Mouse (Mus musculus) NIH3T3 (cell line): ENCODE results near the gene Ldhd.
A peak's percentile ranks its signal among the peaks of the same experiment; 100 is the strongest.

Source experiments
- DNase-seq: peaks from one replicate; pipeline ENCODE4 v3.0.0-alpha.2; 2012; ENCODE audit warnings: low read depth

Gene Ldhd

DNA sequence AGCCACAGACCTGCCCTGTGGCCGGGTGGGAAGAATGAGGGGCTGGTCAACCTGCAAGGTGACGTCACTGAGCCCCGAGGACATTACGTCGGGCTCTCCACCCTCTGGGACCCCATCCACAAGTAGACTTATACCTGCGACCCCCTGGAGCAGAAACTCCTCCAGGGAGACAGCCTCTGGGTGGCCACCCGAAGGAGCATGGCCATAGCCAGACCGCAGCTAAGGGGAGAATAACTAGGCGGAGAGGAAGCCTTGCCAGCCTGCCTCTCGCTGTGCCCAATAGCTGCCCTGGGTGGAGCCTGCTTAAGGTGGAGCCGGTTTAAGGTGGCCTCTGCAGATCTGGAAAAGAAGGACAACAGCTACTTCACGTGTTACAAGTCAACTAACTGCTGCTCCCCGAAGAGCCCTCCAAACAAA is at the start of gene Ldhd:
Gene Ldhd, minus strand, starts transcription at position 270 of the 417 bp plus-strand sequence.
- DNase-seq = no peak

DNA sequence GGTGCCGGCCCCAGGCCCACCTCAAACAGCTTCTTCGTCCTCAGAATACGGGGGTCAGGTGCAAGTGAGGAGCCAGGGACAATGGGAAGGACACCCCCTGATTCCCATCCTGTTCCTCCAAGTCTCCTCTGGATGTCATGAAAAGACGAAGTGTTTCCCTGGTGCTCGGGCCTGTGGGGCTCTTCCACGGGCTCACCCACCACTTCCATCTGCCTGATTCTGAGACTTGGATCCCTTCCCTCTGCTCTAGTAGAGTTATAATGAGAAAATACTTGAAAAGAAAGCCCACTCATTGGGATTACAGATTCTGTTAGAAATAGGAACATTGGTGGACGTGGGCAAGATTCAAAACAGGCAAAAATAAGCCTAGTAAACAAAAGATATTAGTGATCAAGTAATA is 48.7 kb upstream of the Ldhd start:
- DNase-seq = no peak

DNA sequence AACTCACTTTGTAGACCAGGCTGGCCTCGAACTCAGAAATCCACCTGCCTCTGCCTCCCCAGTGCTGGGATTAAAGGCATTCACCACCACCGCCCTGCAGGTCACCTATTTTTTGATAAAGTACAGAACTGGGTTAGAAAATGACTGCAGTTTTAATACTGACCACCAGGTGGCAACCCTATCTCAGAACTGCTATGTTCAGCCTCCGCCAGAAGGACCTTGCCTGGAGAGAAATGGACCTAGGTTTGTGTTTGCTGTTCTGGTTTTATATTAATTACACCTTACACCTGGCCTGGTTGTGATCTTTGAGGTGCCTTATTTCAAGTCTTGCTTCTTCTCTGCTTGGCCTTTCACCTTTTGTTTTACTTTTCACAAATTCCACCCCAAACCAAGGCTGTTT is 47.9 kb upstream of the Ldhd start:
- DNase-seq = peak; percentile 86

DNA sequence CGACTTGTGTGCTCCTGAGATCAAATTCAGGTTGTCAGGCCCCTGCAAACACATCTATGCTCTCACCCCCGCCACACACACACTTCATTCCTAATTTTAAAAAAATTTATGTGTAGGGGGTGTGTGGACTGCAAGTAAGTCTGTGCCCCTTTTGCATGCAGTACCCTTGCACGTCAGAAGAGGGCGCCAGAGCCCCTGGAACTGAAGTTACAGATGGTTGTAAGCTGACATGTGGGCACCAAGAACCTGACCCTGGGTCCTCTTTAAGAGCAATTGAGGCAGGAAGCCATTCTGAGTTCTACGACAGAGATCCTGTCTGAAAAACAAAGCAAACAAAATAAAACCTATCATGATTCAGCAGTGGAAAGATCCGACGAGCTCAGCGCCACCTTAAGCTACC is 46.1 kb upstream of the Ldhd start:
- peak; percentile 24 for DNase-seq

DNA sequence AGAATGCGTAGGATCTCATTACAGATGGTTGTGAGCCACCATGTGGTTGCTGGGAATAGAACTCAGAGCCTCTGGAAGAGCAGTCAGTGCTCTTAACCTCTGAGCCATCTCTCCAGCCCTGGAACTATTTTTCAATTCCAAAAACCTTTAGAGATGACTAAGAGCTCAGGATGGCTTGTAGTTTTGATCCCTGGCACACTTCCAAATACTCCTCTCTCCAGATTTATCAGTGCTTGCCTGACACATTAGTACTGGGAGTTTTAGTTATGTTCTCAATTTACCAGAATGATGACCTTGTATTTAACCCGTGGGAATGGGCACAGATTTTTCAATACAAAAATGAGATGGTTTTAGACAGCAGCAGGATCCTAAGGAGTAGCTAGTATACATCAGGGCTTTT is 36.6 kb upstream of the Ldhd start:
- peak; percentile 66 for DNase-seq

DNA sequence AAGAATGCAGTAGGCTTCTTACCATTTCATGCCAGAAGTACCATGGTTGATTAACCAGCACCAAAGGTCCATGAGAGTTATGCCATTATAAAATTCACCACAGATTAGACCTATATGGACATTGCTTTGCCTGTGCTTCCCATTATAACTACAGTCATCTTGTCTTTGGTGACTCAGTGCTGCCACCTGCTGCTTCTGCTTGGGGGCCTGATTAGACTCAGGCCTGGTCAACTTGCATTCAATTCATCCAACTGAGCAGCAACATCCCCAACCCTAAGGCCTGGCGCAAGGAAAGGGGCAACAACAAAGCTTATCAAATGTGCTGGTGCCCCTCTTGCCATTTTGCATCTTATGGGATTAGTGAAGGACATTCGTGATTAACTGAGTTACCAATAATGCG is 32.3 kb upstream of the Ldhd start:
- DNase-seq = peak; percentile 92

DNA sequence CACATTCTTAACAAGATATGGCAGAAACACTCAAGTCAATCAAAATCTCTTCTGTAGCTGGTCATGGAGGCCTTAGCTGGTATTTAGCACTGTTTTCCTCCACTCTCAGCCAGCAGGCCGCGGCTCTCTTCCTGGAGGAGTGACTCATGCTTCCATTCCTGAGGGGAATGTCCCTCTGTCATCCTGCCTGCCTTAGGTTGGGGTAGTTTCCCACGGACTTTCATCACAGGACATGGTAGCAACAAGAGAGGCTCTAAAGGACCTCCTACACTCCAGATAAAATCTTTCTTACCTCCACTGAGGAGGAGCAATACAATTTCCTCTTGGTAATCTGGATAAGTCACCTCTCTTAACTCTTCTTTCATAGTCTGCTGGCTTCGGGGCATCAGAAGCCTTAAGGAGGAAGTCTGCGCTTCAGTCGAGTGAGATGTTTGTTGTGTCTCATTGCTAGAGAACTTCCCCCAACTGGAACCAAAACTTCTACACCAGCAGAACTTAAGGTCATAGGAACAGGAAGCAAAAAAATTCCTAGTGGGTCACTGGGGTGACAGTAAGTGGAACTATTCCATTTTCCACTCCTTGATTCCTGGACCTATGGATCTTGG is 28.7 kb upstream of the Ldhd start:
- peak; percentile 70 for DNase-seq

DNA sequence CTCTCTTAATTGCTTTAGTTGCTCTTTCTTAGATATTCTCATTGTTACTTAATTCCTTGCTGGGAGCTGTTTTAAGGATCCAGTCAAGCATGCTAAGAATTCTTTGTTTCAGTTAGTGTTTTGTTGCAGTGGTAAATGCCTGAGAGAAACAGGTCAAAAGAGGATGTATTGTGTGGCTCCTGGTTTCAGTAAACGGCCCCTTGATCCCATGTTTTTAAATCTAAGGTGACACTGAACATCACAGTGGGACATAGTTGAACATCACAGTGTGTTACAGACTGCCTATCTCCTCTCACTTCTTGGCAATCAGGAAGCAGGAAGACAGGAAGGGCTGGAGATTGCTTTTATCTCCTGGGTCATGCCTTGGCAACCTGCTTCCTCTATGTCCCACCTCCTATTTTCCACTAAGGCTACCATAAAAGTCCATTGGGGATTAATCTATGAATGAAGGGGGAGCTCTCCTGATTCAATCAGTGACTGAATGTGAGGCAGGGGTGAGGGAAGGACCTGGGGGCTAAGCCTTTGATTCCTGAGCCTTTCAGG is 27.2 kb upstream of the Ldhd start:
- DNase-seq = no peak

DNA sequence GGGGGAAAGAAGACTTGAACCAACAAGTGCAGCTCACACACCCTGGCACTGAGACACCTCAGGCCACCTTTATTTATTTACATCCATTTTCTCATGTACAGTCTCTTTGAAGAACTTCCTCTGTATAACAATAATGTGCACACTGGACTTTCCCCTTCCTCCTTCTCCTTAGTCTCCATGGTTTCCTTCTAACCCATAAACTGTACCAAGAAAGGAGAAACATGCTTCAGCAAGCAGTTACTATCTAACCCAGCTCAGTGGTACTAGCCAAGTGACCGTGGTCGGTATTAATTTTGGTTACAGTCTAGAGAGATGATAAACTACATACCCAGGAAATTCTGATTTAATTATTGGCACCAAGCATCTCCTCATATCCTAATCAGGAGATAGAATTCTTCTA is 23.4 kb upstream of the Ldhd start:
- DNase-seq = no peak

DNA sequence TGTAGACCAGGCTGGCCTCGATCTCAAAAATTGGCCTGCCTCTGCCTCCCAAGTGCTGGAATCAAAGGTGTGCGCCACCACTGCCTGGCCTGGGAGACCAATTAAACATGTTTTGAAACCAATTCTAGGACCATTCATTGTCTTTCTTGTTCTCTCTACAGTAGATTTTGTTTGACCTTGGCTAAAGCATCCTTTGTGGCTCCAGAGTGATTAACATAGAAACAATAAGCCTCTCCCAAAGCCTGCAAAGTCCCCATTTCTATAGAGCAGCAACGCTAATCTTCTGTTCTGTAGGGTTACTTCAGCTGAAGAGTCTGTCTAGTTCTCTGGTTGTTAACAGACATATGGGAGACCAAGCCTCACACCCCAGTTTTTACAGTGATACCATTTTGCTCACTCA is 20.5 kb upstream of the Ldhd start:
- no peak for DNase-seq

DNA sequence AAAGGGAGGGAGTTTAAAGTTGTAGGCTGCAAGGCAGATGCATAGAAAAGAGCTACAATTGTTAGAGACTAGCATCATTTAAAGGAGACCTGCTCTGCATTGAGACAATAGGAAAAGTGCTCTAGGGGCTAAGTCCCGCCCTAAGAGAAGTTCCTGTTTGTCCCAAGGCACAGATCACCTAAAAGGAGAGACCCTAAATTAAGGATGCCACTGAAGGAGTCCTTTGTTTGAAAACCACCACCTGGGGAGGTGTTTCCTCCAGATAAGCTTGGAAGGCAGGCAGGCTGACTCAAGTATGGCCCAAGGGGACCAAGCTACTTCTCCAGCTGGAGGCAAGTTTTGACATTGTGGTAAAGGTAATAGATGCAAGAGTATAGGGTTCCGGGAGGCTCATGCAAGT is 18.7 kb upstream of the Ldhd start:
- no peak for DNase-seq

DNA sequence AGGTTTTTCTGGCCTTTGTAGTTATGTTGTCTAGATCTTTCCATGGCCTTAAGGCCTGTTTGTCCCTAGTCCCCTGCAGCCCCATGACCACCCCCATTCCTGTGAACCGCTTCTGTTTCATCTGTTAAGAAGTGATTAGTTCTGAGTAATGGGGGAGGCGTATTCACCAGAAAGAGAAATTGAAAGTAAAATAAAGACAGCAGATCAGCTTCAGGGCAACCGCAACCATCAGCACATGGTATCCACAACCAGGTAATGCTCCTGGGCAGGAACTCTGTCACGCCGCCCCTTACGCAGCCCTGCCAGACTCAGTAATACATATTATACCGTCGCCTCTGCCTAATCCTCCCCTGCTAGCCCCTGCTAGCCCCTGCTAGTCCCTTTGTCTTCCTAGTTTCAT is 15.5 kb upstream of the Ldhd start:
- DNase-seq = no peak

DNA sequence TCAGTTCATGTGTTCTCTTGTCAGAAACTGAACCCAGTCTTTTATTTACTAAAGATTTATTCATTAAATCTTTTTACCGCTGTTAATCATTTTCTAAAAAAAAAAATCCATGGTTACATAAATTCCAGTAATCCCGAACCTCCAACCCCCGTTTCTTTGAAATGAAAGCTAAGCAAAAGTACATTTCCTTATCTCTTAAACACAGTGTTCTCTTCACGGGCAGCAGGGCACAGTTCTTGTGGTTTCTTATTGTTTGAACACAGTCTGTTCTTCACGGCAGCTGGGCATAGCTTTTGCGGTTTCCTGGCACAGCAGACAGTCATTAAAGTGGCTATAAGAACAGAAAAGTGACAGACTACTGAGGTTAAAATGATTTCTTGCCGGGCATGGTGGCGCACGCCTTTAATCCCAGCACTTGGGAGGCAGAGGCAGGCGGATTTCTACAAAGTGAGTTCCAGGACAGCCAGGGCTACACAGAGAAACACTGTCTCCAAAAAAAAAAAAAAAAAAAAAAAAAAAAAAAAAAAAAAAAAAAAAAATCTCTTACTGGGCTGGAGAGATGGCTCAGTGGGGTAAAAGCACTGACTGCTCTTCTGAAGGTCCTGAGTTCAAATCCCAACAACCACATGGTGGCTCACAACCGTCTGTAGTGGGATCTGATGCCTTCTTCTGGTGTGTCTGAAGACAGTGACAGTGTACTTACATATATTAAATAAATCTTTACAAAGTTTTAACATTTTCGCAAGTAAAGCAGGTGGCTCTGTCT is 14.3 kb upstream of the Ldhd start:
- peak; percentile 36 for DNase-seq

DNA sequence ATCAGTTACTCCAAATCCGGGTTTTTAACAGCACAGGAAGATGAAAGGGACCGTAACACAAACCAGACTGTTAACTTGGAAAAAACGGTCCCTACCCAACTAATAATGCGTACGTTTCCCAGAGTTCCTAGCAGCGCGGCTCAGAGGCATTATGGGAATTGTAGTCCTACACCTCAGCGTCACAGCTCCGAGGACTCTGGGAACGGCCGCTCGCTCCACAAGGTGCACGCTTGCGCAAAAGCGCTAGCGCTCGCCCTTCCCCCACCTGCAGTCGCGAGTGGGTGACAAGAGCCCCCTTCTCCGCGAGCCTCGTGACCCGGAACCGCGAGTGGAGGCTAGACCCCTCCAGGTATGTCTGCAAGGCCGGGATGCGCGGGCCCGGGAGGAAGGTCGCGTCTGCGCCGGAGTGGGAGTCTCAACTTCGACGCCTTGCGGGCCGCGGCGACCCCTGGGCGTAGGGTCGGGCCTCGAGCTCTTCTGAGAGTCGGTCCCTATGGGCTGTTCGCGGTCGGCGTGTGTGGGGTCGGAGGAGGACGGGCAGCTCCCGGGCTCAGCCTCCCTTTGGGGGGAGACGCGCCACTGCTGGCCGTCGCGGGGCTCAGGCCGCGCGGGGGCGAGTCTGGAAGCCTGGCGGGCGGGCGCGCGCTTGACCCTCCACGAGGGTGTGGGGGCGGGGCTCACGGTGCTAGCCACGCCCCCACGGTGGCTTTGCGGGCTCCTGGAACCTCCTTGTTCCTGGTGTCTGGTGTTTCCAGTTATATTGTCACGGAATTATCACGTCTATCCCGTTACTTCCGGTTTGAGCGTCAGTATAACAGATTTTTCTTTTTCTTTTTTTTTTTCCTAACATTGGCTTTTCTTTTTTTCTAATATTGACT is 13.3 kb upstream of the Ldhd start, which contains the start of gene Zfp1:
Gene Zfp1, plus strand, starts transcription at position 138 of the 878 bp plus-strand sequence.
- DNase-seq = peak; percentile 96

DNA sequence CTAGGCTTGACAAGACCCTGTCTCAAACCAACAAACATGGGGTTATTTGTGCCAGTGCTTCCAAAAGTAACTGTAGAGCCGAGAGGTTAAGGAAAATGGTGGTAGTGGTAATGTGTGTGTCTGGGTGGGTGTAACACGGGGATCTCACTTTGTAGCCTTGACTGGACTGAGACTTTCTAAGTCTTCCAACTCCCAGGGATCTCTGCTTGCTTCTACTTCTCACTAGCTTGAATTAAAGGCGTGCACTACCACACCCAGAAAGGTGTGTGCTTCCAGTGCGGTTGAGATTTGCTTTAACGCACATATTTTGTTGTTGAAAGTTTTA is 12.7 kb upstream of the Ldhd start:
- DNase-seq = no peak

DNA sequence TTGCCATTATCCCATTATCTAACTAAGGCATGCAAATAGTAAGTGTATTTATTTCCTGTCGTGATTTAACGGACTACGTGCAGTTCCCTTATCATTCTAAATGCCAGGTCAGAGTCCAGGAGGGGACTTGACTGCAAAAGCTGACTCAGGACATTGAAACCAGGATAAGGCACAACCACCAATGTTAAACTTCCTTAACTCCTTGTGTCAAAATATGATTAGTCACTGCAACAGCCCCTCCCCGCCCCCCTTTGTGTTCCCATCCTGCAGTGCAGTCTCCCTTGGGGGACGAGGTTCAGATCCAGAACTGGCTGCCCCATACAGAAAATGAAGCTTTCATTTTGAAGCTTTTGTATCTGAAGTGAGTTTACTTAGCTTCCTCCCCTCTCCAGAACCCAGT is 12.3 kb upstream of the Ldhd start:
- peak; percentile 80 for DNase-seq

DNA sequence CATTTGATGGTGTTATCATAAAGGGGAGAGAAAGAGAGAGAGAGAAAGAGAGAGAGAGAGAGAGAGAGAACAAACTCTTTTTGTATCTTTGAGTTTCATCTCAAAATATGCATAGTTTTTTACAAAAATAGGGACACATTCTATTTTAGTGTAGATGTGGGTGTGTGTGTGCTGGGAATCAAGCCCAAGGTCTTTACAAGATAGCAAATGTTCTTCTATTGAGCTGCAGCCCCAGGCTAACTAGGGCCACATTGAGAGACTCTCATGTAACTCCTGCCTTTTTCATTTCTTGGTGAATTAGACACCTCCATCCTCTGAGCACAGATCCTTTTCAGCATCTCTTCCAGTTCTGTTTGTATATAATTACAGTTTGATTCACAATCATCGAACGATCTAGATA is 10.9 kb upstream of the Ldhd start:
- no peak for DNase-seq

DNA sequence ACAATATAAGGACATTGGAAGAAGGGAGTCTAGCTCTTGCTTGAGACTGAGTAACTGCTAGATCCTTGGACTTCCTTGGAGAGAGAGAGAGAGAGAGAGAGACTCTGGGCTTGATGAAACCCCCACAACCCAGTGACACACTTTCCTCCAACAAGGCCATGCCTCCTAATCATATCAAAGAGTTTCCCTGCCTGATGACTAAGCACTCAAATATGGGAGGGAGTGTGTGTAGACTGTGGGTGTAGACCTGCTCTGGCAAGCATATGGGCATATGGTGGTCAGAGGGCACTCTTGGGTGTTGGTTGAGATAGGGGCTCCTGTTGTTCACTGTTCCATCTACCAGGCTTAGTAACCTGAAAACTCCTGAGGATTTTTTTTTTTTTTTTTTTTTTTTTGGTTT is 7.9 kb upstream of the Ldhd start:
- DNase-seq = peak; percentile 44

DNA sequence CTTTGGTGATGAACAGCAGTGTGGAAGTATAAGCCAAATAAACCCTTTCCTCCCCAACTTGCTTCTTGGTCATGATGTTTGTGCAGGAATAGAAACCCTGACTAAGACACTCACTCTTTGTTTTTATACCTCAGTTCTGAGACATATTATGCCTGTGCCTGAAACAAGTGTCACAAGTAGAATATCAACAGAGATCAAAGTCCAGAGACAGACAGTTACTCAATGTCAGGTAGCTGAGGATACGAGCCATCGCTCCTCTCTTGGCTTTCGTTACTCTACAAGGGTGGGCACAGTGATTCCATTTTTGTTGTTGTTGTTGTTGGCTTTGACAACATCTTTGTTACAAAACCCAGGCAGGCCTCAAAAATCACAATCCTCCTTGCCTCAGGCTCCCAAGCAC is 2.8 kb upstream of the Ldhd start:
- DNase-seq = no peak

DNA sequence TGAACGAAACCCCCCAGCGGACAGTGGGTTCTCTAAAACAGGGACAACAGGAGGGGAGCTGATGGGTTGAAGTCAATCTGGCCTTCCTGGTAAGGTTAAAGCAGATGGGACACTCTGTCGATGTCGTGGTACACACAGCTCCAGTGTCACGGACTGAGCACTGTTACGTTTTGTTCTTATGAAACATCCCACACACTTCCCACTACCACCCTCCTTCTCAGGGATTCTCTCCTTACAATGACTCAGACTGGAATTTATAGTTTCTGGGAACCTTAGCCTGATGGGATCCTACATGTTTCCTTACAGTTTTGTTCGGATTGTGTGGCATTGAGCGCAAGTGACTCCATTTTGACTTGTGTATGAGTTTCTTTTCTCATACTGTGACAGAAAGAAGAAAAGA is 1.4 kb upstream of the Ldhd start:
- DNase-seq = peak; percentile 38

DNA sequence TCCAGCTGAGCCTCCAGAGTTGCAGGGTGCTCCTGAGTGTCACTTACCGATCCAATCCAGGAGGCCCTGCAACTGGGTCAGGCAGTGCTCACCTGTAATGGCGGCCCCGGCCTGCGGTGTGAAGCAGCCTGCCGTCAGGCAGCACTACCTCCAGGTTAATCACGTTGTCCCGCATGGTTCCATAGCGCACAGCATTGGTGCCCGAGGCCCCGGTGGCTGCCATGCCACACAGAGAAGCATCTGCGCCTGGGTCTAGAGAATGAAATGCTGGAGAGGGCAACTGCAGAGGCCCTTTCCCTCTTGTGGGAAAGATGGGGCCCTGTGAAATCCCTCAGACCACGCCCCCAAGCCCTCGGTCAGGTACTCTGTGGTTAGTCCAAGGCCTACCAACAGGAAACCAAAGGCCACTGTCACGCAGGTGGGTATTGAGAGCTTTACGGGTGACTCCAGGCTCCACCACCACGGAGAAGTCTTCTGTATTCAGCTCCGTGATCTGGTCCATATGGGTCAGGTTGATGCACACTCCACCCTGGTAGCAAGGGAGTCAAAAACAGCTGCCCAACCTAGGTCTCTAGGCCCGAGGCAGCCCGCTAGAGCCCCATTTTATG is 1.2 kb downstream of the Ldhd start:
- no peak for DNase-seq

DNA sequence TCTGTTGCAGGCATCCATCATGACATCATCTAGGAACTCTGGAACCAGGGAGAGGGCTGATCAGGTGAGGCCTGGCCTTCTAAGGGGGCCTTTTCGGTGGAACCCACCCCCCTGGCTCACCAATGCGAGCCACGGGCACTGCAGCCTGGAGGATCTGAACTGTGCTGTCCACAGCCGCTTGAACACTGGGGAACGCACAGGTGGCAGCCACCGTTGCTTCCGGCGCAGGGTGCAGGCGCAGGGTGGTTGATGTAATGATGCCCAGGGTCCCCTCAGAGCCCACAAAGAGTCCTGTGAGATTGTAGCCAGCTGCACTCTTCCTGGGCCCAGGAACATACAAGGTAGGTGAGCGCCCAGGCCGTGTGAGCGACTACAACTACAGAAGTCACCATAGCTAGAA is 1.8 kb downstream of the Ldhd start:
- DNase-seq = no peak
